Mouse (Mus musculus) heart, postnatal 10 days (tissue): ENCODE measurements around the gene Cdc42bpa. TPM values are rescaled to one million over a fixed set of nuclear protein-coding genes. Genes with fewer than 3 reads are reported as not detected.

ENCODE experiments used
- DNase-seq, 2 experiments: peaks; one replicate each; pipeline ENCODE4 v3.0.0; 2021
- intact Hi-C: fragments of 180-260 bp; cut with DNase I; formaldehyde crosslinking; loops from one replicate; pipeline ENCODE4 v1.15.1; 2025
- total RNA-seq, 2 experiments: library from RNA; stranded (reverse); gene quantifications; 2 replicates each; pipeline ENCODE4 v1.2.3; 2021

Cdc42bpa gene
- total RNA-seq, 2 experiments from 2014 or later, result 56.6 to 57.7 TPM

GRCm38 (mm10) chr1:180212911-180213310, 252.6 kb downstream of the Cdc42bpa start:
- intact Hi-C loops, result no loop called here

GRCm38 (mm10) chr1:180215044-180215443, 254.8 kb downstream of the Cdc42bpa start:
- intact Hi-C loops, result loop anchor here (1.0 to 2.0 kb wide), 2 partner anchors 40 to 358 kb away; no protein-coding TSS in a partner anchor
- DNase-seq, result peak; percentile 81 to 82

More at GRCm38 (mm10) chr1:180212911-180213310, 252.6 kb downstream of the Cdc42bpa start:
- DNase-seq, result no peak

Other genes starting within 250 kb of the Cdc42bpa start
- gene Kif28, start 215.2 kb upstream of the Cdc42bpa start, total RNA-seq, result under 1 TPM; 0.22 to 0.34 TPM
- gene Gm10518, start 157.1 kb upstream of the Cdc42bpa start, total RNA-seq, result not detected
- 10 to 100 TPM; 21.9 to 25.2 TPM for gene Ahctf1, start 156.8 kb upstream of the Cdc42bpa start, total RNA-seq
- 100 to 1,000 TPM; 568 to 689 TPM for gene Coq8a, start 239.1 kb downstream of the Cdc42bpa start, total RNA-seq